In genomic region chr6:67812478-67812877, GRCm38 (mm10) we compare ENCODE assay signal across 8 mouse cellular contexts.
DNase-seq lines count a peak whose midpoint lies in the region; ATAC-seq and TF ChIP-seq lines count a peak whose summit lies in the region.
"Not testable (repeated sequence)": the region's sequence is repeated elsewhere in the genome, so short reads cannot be mapped to it uniquely, and the experiment has no call there.

No protein-coding gene starts in this region.

- H3K27ac ChIP-seq in ES-Bruce4 (ENCODE audit: insufficient read depth, low read length); heart, postnatal 0 days (ENCODE audit: low read depth); lung, embryonic 14.5 days (ENCODE audit: low read depth): not testable (repeated sequence)

- not testable (repeated sequence) for H3K4me2 ChIP-seq in heart, postnatal 0 days (ENCODE audit: low read depth, low read length); lung, embryonic 14.5 days

- WGBS in heart, postnatal 0 days, result 9% methylated on average over 3 of the region's 3 CpGs
- 12% methylated on average over 3 of the region's 3 CpGs for WGBS in lung, embryonic 14.5 days

- TF ChIP-seq CTCF in ES-Bruce4 (IDR thresholded peaks at IDR 0.05; ENCODE audit: low read depth, low read length), result peak; percentile 62
- TF ChIP-seq CTCF in heart, postnatal 0 days (IDR thresholded peaks at IDR 0.05; ENCODE audit: low read depth), result peak; percentile 65
- TF ChIP-seq CTCF in lung, embryonic 14.5 days (IDR thresholded peaks at IDR 0.05; ENCODE audit: low read depth), result peak; percentile 64

- H3K9me3 ChIP-seq in ES-Bruce4 (replicated peaks; ENCODE audit: control insufficient read depth, insufficient read depth, low read length, poor library complexity, severe bottlenecking); heart, postnatal 0 days (replicated peaks; ENCODE audit: control insufficient read depth, low read length); lung, embryonic 14.5 days (ENCODE audit: low read depth, low read length): not testable (repeated sequence)

- not testable (repeated sequence) for TF ChIP-seq EP300 in ES-Bruce4 (IDR thresholded peaks at IDR 0.05; ENCODE audit: insufficient read depth, low read depth, low read length); heart, postnatal 0 days (IDR thresholded peaks at IDR 0.05; ENCODE audit: low read depth)

- not testable (repeated sequence) for H3K9ac ChIP-seq in ES-Bruce4 (ENCODE audit: low read depth, poor library complexity, severe bottlenecking); heart, postnatal 0 days (replicated peaks; ENCODE audit: low read depth, low read length); lung, embryonic 14.5 days

- H3K27me3 ChIP-seq in ES-Bruce4 (ENCODE audit: control insufficient read depth, insufficient read depth, low read length, poor library complexity, severe bottlenecking); heart, postnatal 0 days (ENCODE audit: control insufficient read depth, insufficient read depth, low read length); lung, embryonic 14.5 days (ENCODE audit: insufficient read depth, low read length); splenic B cell, adult 2 months (ENCODE audit: control insufficient read depth, insufficient read depth, low read length, poor library complexity, severe bottlenecking): not testable (repeated sequence)

- H3K4me1 ChIP-seq in ES-Bruce4 (ENCODE audit: control insufficient read depth, insufficient read depth, low read length); heart, postnatal 0 days (ENCODE audit: control insufficient read depth, insufficient read depth); lung, embryonic 14.5 days (ENCODE audit: insufficient read depth): not testable (repeated sequence)

- not testable (repeated sequence) for ATAC-seq in heart, postnatal 0 days (ENCODE audit: insufficient read depth, low read depth); lung, embryonic 14.5 days (ENCODE audit: insufficient read depth)

- DNase-seq in adrenal gland, postnatal 36 days, result peak; percentile 1 to 7
- peak; percentile 5 for DNase-seq in embryo, embryonic 9.5 days (ENCODE audit: extremely low spot score)
- DNase-seq in heart, postnatal 0 days (ENCODE audit: low spot score), result not testable (repeated sequence)
- DNase-seq in kidney, postnatal 14 days, result peak; percentile 2
- DNase-seq in lung, embryonic 14.5 days, result peak; percentile 48
- DNase-seq in neural tube, embryonic 10.5 days (ENCODE audit: extremely low spot score, low spot score), result peak; percentile 19
- peak; percentile 52 for DNase-seq in splenic B cell, adult 2 months (ENCODE audit: low read depth, low spot score)

- TF ChIP-seq POLR2A in ES-Bruce4 (IDR thresholded peaks at IDR 0.05; ENCODE audit: insufficient read depth, low read length), result not testable (repeated sequence)

- not testable (repeated sequence) for H3K4me3 ChIP-seq in ES-Bruce4 (ENCODE audit: low read depth, low read length); heart, postnatal 0 days (ENCODE audit: low read depth, low read length); lung, embryonic 14.5 days (ENCODE audit: low read depth, low read length)

- H3K36me3 ChIP-seq in ES-Bruce4 (ENCODE audit: control insufficient read depth, insufficient read depth, low read length, poor library complexity, severe bottlenecking); heart, postnatal 0 days (replicated peaks; ENCODE audit: control insufficient read depth, insufficient read depth, low read length); lung, embryonic 14.5 days (ENCODE audit: insufficient read depth); splenic B cell, adult 2 months (ENCODE audit: control insufficient read depth, insufficient read depth, low read length, poor library complexity, severe bottlenecking): not testable (repeated sequence)
